Mouse (Mus musculus) ES-Bruce4 (cell line): ENCODE measurements around the gene Arhgef17. TPM values are rescaled to one million over a fixed set of nuclear protein-coding genes. Genes with fewer than 3 reads are reported as not detected.

Experiments used
- H3K27ac ChIP-seq: 2 replicates; pipeline ENCODE4 v1.5.1; 2012; ENCODE audit warnings: low read length, inconsistent platforms; ENCODE audit not compliant: insufficient read depth
- H3K27me3 ChIP-seq: 2 replicates; pipeline ENCODE4 v1.6.1; 2012; ENCODE audit warnings: mild to moderate bottlenecking, low read length, inconsistent platforms; ENCODE audit not compliant: control insufficient read depth, poor library complexity, insufficient read depth, severe bottlenecking
- H3K36me3 ChIP-seq: 2 replicates; pipeline ENCODE4 v1.6.1; 2012; ENCODE audit warnings: inconsistent platforms, mild to moderate bottlenecking, low read length, moderate library complexity; ENCODE audit not compliant: control insufficient read depth, poor library complexity, insufficient read depth, severe bottlenecking
- H3K4me1 ChIP-seq: one replicate; pipeline ENCODE4 v1.8.1; 2011; ENCODE audit warnings: low read length; ENCODE audit not compliant: control insufficient read depth, insufficient read depth
- H3K4me3 ChIP-seq: 2 replicates; pipeline ENCODE4 v1.5.1; 2011; ENCODE audit warnings: low read depth, mild to moderate bottlenecking, low read length
- H3K9ac ChIP-seq: 2 replicates; pipeline ENCODE4 v1.6.1; 2012; ENCODE audit warnings: low read depth, mild to moderate bottlenecking, inconsistent platforms; ENCODE audit not compliant: poor library complexity, severe bottlenecking
- H3K9me3 ChIP-seq: replicated peaks from 2 replicates; pipeline ENCODE4 v1.6.1; 2012; ENCODE audit warnings: mild to moderate bottlenecking, low read length, inconsistent platforms; ENCODE audit not compliant: control insufficient read depth, poor library complexity, insufficient read depth, severe bottlenecking
- CTCF ChIP-seq: IDR thresholded peaks from one replicate; pipeline ENCODE4 v1.8.1; 2011; ENCODE audit warnings: low read depth, low read length
- EP300 ChIP-seq: IDR thresholded peaks from 2 replicates; pipeline ENCODE4 v1.6.1; 2011; ENCODE audit warnings: low read depth, low read length; ENCODE audit not compliant: insufficient read depth
- POLR2A ChIP-seq: IDR thresholded peaks from one replicate; pipeline ENCODE4 v1.8.1; 2011; ENCODE audit warnings: low read length; ENCODE audit not compliant: insufficient read depth
- polyA plus RNA-seq: library from polyadenylated mRNA; stranded (reverse); fragments of >200 nt; gene quantifications from 2 replicates; pipeline ENCODE4 v1.2.4, GENCODE M21; 2011; ENCODE audit warnings: low read depth; ENCODE audit not compliant: missing spikeins, insufficient read depth, insufficient read length

Arhgef17 gene
- polyA plus RNA-seq, 1 experiment, result 21.0 TPM

- no peak for TF ChIP-seq EP300
- no peak for TF ChIP-seq POLR2A
- TF ChIP-seq CTCF, result no peak
- H3K36me3 ChIP-seq, result peaks cover 5% of the 10 kb centered on the region
- H3K27ac ChIP-seq, result no peak overlapping the region
- no peak overlapping the region for H3K9ac ChIP-seq
- H3K4me1 ChIP-seq, result no peaks in the 10 kb centered on the region
- no peak overlapping the region for H3K4me3 ChIP-seq
- H3K9me3 ChIP-seq, result no peaks in the 10 kb centered on the region
- no peaks in the 10 kb centered on the region for H3K27me3 ChIP-seq
Observed at GRCm38 (mm10) chr7:100842175-100842574, 89.7 kb downstream of the Arhgef17 start.

- Histone ChIP-seq H3K9me3 (no peaks in the 10 kb centered on the region), H3K4me3 (no peak overlapping the region), H3K9ac (no peak overlapping the region), H3K27ac (no peak overlapping the region), H3K36me3 (peaks cover 9% of the 10 kb centered on the region), H3K4me1 (no peaks in the 10 kb centered on the region), H3K27me3 (no peaks in the 10 kb centered on the region)
- TF ChIP-seq POLR2A (no peak), CTCF (no peak), EP300 (no peak)
Observed at GRCm38 (mm10) chr7:100841608-100842007, 90.3 kb downstream of the Arhgef17 start.

- H3K4me1 ChIP-seq, result no peaks in the 10 kb centered on the region
- no peaks in the 10 kb centered on the region for H3K27me3 ChIP-seq
- no peaks in the 10 kb centered on the region for H3K9me3 ChIP-seq
- no peak overlapping the region for H3K27ac ChIP-seq
- H3K36me3 ChIP-seq, result peaks cover 9% of the 10 kb centered on the region
- H3K4me3 ChIP-seq, result no peak overlapping the region
- H3K9ac ChIP-seq, result no peak overlapping the region
- TF ChIP-seq EP300, result no peak
- no peak for TF ChIP-seq POLR2A
- no peak for TF ChIP-seq CTCF
Observed at GRCm38 (mm10) chr7:100840906-100841305, 91.0 kb downstream of the Arhgef17 start.

GRCm38 (mm10) chr7:100839632-100840402 lies 92.1 kb downstream of the Arhgef17 start:
- no peaks in the 10 kb centered on the region for H3K4me1 ChIP-seq
- no peak overlapping the region for H3K9ac ChIP-seq
- H3K27me3 ChIP-seq, result no peaks in the 10 kb centered on the region
- TF ChIP-seq EP300 (no peak), CTCF (no peak), POLR2A (no peak)
- H3K9me3 ChIP-seq, result no peaks in the 10 kb centered on the region
- no peak overlapping the region for H3K4me3 ChIP-seq
- H3K36me3 ChIP-seq, result peaks cover 9% of the 10 kb centered on the region
- H3K27ac ChIP-seq, result no peak overlapping the region

- H3K4me1 ChIP-seq, result no peaks in the 10 kb centered on the region
- TF ChIP-seq CTCF, result no peak
- TF ChIP-seq EP300, result no peak
- no peak for TF ChIP-seq POLR2A
- H3K36me3 ChIP-seq, result peaks cover 9% of the 10 kb centered on the region
- no peaks in the 10 kb centered on the region for H3K9me3 ChIP-seq
- H3K27ac ChIP-seq, result no peak overlapping the region
- H3K4me3 ChIP-seq, result no peak overlapping the region
- no peak overlapping the region for H3K9ac ChIP-seq
- H3K27me3 ChIP-seq, result no peaks in the 10 kb centered on the region
Observed at GRCm38 (mm10) chr7:100837701-100838100, 94.2 kb downstream of the Arhgef17 start.

GRCm38 (mm10) chr7:100836657-100837056 lies 95.2 kb downstream of the Arhgef17 start:
- Histone ChIP-seq H3K9ac (no peak overlapping the region), H3K9me3 (no peaks in the 10 kb centered on the region), H3K27me3 (no peaks in the 10 kb centered on the region), H3K36me3 (peaks cover 9% of the 10 kb centered on the region), H3K27ac (no peak overlapping the region), H3K4me3 (no peak overlapping the region), H3K4me1 (no peaks in the 10 kb centered on the region)
- no peak for TF ChIP-seq CTCF
- no peak for TF ChIP-seq EP300
- TF ChIP-seq POLR2A, result no peak
